Mouse (Mus musculus) midbrain, embryonic 10.5 days (tissue): Measurements from ENCODE around the gene Cul4a. TPM values are rescaled to one million over a fixed set of nuclear protein-coding genes. Genes with fewer than 3 reads are reported as not detected.
"Not testable (repeated sequence)": the region's sequence is repeated elsewhere in the genome, so short reads cannot be mapped to it uniquely, and the experiment has no call there.

Experiments used
- DNase-seq: peaks from one replicate; pipeline ENCODE4 v3.0.0-alpha.2; 2017; ENCODE audit warnings: low spot score
- H3K27ac ChIP-seq: fragments of 300-500 bp; sonication (generic); replicated peaks from 2 replicates; pipeline ENCODE4 v1.5.1; 2016; ENCODE audit warnings: mild to moderate bottlenecking
- H3K27me3 ChIP-seq: fragments of 300-500 bp; sonication (generic); 2 replicates; pipeline ENCODE4 v1.6.1; 2016; ENCODE audit warnings: low read depth, mild to moderate bottlenecking; ENCODE audit not compliant: poor library complexity, severe bottlenecking
- H3K36me3 ChIP-seq: fragments of 300-500 bp; sonication (generic); 2 replicates; pipeline ENCODE4 v1.6.1; 2016; ENCODE audit warnings: mild to moderate bottlenecking, moderate library complexity
- H3K4me1 ChIP-seq: fragments of 300-500 bp; sonication (generic); 2 replicates; pipeline ENCODE4 v1.6.1; 2016
- H3K4me3 ChIP-seq: fragments of 300-500 bp; sonication (generic); 2 replicates; pipeline ENCODE4 v1.5.1; 2016; ENCODE audit warnings: mild to moderate bottlenecking, moderate library complexity
- H3K9me3 ChIP-seq: fragments of 300-500 bp; sonication (generic); replicated peaks from 2 replicates; pipeline ENCODE4 v1.6.1; 2016; ENCODE audit warnings: mild to moderate bottlenecking
- WGBS: fragments of 180-500 bp; shearing (Covaris S2); methylation state at CpG from one replicate; pipeline ENCODE4 v1.1.7; 2016; 5-methylcytosine and 5-hydroxymethylcytosine counted together
- polyA plus RNA-seq: library from polyadenylated mRNA; unstranded; fragments of >200 nt; fragmentation: Nextera tagmentation; extraction: Ambion mirVana; gene quantifications from 2 replicates; pipeline ENCODE4 v1.2.1, GENCODE M21; 2016

Cul4a gene
- polyA plus RNA-seq, 1 experiment from 2014 or later: 77.9 TPM

GRCm38 (mm10) chr8:13109416-13109960 is 4.1 kb downstream of the Cul4a start:
- WGBS: 98% methylated on average over 1 of the region's 1 CpGs
- Histone ChIP-seq H3K4me3 (no peak overlapping the region), H3K27ac (no peak overlapping the region), H3K27me3 (no peaks in the 10 kb centered on the region), H3K36me3 (peaks cover 30% of the 10 kb centered on the region), H3K9me3 (no peaks in the 10 kb centered on the region), H3K4me1 (peaks cover 27% of the 10 kb centered on the region)
- DNase-seq: no peak

GRCm38 (mm10) chr8:13111917-13112316 is 6.5 kb downstream of the Cul4a start:
- Histone ChIP-seq H3K4me1 (peaks cover 11% of the 10 kb centered on the region), H3K4me3 (no peak overlapping the region), H3K27ac (no peak overlapping the region), H3K36me3 (peaks cover 42% of the 10 kb centered on the region), H3K27me3 (no peaks in the 10 kb centered on the region), H3K9me3 (no peaks in the 10 kb centered on the region)
- DNase-seq: no peak
- 89% methylated on average over 11 of the region's 11 CpGs for WGBS

- WGBS: 96% methylated on average over 4 of the region's 4 CpGs
- Histone ChIP-seq H3K4me1 (0 out of 2 replicates have a peak, but pooled peaks cover 4% of the 10 kb centered on the region), H3K27me3 (no peaks in the 10 kb centered on the region), H3K9me3 (no peaks in the 10 kb centered on the region), H3K36me3 (peaks cover 41% of the 10 kb centered on the region), H3K27ac (no peak overlapping the region), H3K4me3 (no peak overlapping the region)
- no peak for DNase-seq
Observed at GRCm38 (mm10) chr8:13113232-13113631, 7.8 kb downstream of the Cul4a start.

- 89% methylated on average over 2 of the region's 2 CpGs for WGBS
- H3K27ac ChIP-seq: no peak overlapping the region
- H3K9me3 ChIP-seq: no peaks in the 10 kb centered on the region
- 0 out of 2 replicates have a peak, but pooled peaks cover 3% of the 10 kb centered on the region for H3K4me1 ChIP-seq
- H3K27me3 ChIP-seq: no peaks in the 10 kb centered on the region
- peaks cover 62% of the 10 kb centered on the region for H3K36me3 ChIP-seq
- no peak for DNase-seq
- H3K4me3 ChIP-seq: no peak overlapping the region
Observed at GRCm38 (mm10) chr8:13117096-13117495, 11.7 kb downstream of the Cul4a start.

- peaks cover 62% of the 10 kb centered on the region for H3K36me3 ChIP-seq
- no peaks in the 10 kb centered on the region for H3K9me3 ChIP-seq
- H3K27me3 ChIP-seq: no peaks in the 10 kb centered on the region
- H3K4me3 ChIP-seq: no peak overlapping the region
- WGBS: 86% methylated on average over 3 of the region's 3 CpGs
- no peak overlapping the region for H3K27ac ChIP-seq
- DNase-seq: no peak
- H3K4me1 ChIP-seq: 0 out of 2 replicates have a peak, but pooled peaks cover 3% of the 10 kb centered on the region
Observed at GRCm38 (mm10) chr8:13118516-13118915, 13.1 kb downstream of the Cul4a start.

GRCm38 (mm10) chr8:13120882-13121665 is 15.7 kb downstream of the Cul4a start:
- 93% methylated on average over 7 of the region's 7 CpGs for WGBS

GRCm38 (mm10) chr8:13122887-13123421 is 17.5 kb downstream of the Cul4a start:
- Histone ChIP-seq H3K36me3 (peaks cover 83% of the 10 kb centered on the region), H3K4me3 (no peak overlapping the region), H3K27me3 (no peaks in the 10 kb centered on the region), H3K9me3 (no peaks in the 10 kb centered on the region), H3K27ac (no peak overlapping the region), H3K4me1 (no peaks in the 10 kb centered on the region)
- no peak for DNase-seq
- WGBS: 96% methylated on average over 7 of the region's 7 CpGs

More at GRCm38 (mm10) chr8:13120882-13121665, 15.7 kb downstream of the Cul4a start:
- no peaks in the 10 kb centered on the region for H3K9me3 ChIP-seq
- DNase-seq: no peak
- H3K36me3 ChIP-seq: peaks cover 71% of the 10 kb centered on the region
- no peaks in the 10 kb centered on the region for H3K27me3 ChIP-seq
- no peak overlapping the region for H3K27ac ChIP-seq
- H3K4me1 ChIP-seq: 0 out of 2 replicates have a peak, but pooled peaks cover 3% of the 10 kb centered on the region
- no peak overlapping the region for H3K4me3 ChIP-seq

GRCm38 (mm10) chr8:13124897-13125296 is 19.5 kb downstream of the Cul4a start:
- H3K4me3 ChIP-seq: no peak overlapping the region
- no peaks in the 10 kb centered on the region for H3K9me3 ChIP-seq
- no peak overlapping the region for H3K27ac ChIP-seq
- H3K36me3 ChIP-seq: peaks cover 85% of the 10 kb centered on the region
- DNase-seq: no peak
- H3K27me3 ChIP-seq: no peaks in the 10 kb centered on the region
- H3K4me1 ChIP-seq: no peaks in the 10 kb centered on the region
- WGBS: 97% methylated on average over 8 of the region's 8 CpGs

GRCm38 (mm10) chr8:13132220-13132619 is 26.8 kb downstream of the Cul4a start:
- DNase-seq: peak; percentile 26
- H3K27me3 ChIP-seq, H3K27ac ChIP-seq, H3K4me1 ChIP-seq, H3K9me3 ChIP-seq, H3K4me3 ChIP-seq: not testable (repeated sequence)
- WGBS: 74% methylated on average over 9 of the region's 9 CpGs
- H3K36me3 ChIP-seq: peaks cover 95% of the 10 kb centered on the region

- peaks cover 99% of the 10 kb centered on the region for H3K36me3 ChIP-seq
- no peak for DNase-seq
Observed at GRCm38 (mm10) chr8:13139641-13140182, 34.3 kb downstream of the Cul4a start.

GRCm38 (mm10) chr8:13141681-13142080 is 36.3 kb downstream of the Cul4a start:
- Histone ChIP-seq H3K4me1 (no peaks in the 10 kb centered on the region), H3K36me3 (peaks cover 99% of the 10 kb centered on the region), H3K27me3 (no peaks in the 10 kb centered on the region), H3K4me3 (no peak overlapping the region), H3K27ac (no peak overlapping the region), H3K9me3 (no peaks in the 10 kb centered on the region)
- 90% methylated on average over 5 of the region's 5 CpGs for WGBS
- DNase-seq: no peak

More at GRCm38 (mm10) chr8:13139641-13140182, 34.3 kb downstream of the Cul4a start:
- no peak overlapping the region for H3K4me3 ChIP-seq
- no peaks in the 10 kb centered on the region for H3K4me1 ChIP-seq
- 95% methylated on average over 6 of the region's 6 CpGs for WGBS
- no peaks in the 10 kb centered on the region for H3K9me3 ChIP-seq
- no peak overlapping the region for H3K27ac ChIP-seq
- H3K27me3 ChIP-seq: no peaks in the 10 kb centered on the region

GRCm38 (mm10) chr8:13148476-13148875 is 43.1 kb downstream of the Cul4a start:
- Histone ChIP-seq H3K4me3 (no peak overlapping the region), H3K27me3 (no peaks in the 10 kb centered on the region), H3K4me1 (no peaks in the 10 kb centered on the region), H3K27ac (no peak overlapping the region), H3K36me3 (peaks cover 67% of the 10 kb centered on the region), H3K9me3 (no peaks in the 10 kb centered on the region)
- WGBS: 87% methylated on average over 2 of the region's 2 CpGs
- DNase-seq: no peak

GRCm38 (mm10) chr8:13149287-13149686 is 43.9 kb downstream of the Cul4a start:
- Histone ChIP-seq H3K4me1 (no peaks in the 10 kb centered on the region), H3K9me3 (no peaks in the 10 kb centered on the region), H3K27ac (no peak overlapping the region), H3K36me3 (peaks cover 60% of the 10 kb centered on the region), H3K4me3 (no peak overlapping the region), H3K27me3 (no peaks in the 10 kb centered on the region)
- 95% methylated on average over 2 of the region's 2 CpGs for WGBS
- DNase-seq: no peak
